Mouse (Mus musculus) layer of hippocampus, adult 2 months (tissue): ENCODE results near the gene Smco3. TPM values are rescaled to one million over a fixed set of nuclear protein-coding genes. Genes with fewer than 3 reads are reported as not detected.
A peak's percentile ranks its signal among the peaks of the same experiment; 100 is the strongest.
"Not testable (repeated sequence)": the region's sequence is repeated elsewhere in the genome, so short reads cannot be mapped to it uniquely, and the experiment has no call there.

Experiments used
- DNase-seq, 2 experiments: peaks; one replicate each; pipeline ENCODE4 v3.0.0; 2022; ENCODE audit warnings: low spot score in 2 of 2
- H3K27ac ChIP-seq: fragments of 200-600 bp; 2 replicates; pipeline ENCODE4 v1.8.1; 2022
- H3K4me3 ChIP-seq: fragments of 200-600 bp; 2 replicates; pipeline ENCODE4 v1.8.1; 2022; ENCODE audit warnings: mild to moderate bottlenecking
- CTCF ChIP-seq: fragments of 200-600 bp; conservative IDR thresholded peaks from 2 replicates; pipeline ENCODE4 v1.8.1; 2022; ENCODE audit warnings: antibody characterized with exemption, mild to moderate bottlenecking, moderate library complexity
- total RNA-seq, 2 experiments: library from RNA; stranded (reverse); gene quantifications; 2 replicates each; pipeline ENCODE4 v1.2.3; 2021

Gene Smco3
- total RNA-seq, 2 experiments from 2014 or later: 5.8 to 7.9 TPM

DNA sequence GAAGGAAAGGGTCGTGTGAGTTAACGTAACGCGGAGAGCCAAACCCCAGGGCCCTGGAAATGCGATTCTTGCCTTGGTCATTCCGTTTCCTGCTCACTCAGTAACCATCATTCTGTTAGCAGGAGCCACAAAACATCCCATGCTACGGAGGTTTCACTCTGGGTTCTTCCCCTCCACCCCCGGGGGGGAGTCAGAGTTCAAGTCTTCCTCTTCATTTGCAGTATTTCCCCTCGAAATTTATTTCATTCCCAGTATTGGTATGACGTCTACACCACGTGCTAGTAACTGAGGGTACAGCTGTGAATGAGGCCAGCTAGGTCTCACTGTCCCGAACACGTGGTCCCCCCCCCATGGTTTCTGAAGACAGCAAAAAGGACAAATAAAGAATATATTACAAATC, 25.6 kb downstream of the Smco3 start:
- peak overlapping the region; percentile 79 for H3K4me3 ChIP-seq

DNA sequence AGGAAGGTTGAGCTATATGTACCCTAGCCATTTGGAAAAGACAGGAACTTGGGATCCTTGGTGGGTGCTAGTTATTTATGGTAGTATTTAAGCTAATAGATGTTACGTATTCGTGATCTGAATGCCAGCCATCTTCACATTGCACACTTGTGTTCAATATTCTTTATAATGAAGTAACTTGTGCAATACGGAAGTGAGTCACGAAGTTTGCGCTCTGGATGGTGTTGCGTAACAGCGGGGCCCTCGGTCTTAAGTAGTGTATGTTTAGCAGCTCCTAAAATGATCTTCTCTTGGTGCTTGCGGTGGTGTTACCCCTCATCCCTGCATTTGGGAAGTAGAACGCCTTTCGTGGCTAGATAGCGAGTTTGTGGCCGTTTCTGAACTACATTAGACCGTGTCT, 26.2 kb downstream of the Smco3 start:
- H3K4me3 ChIP-seq: peak overlapping the region; percentile 79
- H3K27ac ChIP-seq: peak overlapping the region; percentile 89
- TF ChIP-seq CTCF: no peak
- DNase-seq: no peak

More for the DNA sequence above, 25.6 kb downstream of the Smco3 start:
- TF ChIP-seq CTCF: no peak
- peak overlapping the region; percentile 89; the same call in 1 of the 2 replicates for H3K27ac ChIP-seq
- no peak for DNase-seq

DNA sequence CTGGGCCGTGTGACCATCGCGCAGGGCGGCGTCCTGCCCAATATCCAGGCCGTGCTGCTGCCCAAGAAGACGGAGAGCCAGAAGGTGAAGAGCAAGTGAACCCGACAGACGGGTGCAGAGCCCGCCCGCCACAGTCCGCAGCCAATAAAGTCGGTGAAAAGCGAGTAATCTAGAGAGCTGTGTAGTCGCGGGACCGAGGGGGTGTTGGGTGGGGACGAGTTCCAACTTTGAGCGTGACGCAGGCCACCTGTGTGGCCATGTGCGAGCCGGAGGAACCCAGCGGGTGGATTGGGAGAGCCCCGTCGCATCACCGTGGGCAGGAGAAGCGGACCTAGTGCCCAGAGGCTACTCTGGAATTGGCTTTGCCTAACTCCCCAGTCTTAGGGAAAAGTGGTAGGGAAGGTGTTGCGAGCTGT, 26.6 kb downstream of the Smco3 start:
- H3K27ac ChIP-seq: peak overlapping the region; percentile 89

DNA sequence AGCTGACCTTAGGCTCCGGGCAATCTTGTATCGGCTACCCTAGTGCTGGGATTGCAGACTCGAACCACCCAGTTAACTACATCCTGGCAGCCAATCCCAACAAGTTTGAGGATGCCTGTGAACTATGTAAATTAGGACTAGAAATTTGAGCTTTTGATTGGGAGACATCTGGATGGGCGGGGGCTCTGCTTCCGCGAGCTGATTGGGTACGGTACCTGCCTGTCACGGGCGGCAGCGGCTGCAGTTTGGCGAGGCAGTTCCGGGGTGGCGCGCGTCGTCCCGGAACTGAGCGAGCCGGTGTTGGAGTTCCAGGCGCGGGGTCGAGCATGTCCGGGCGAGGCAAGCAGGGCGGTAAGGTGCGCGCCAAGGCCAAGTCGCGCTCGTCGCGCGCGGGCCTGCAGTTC, 27.2 kb downstream of the Smco3 start, which contains the start of gene H2afj:
Gene H2afj (plus strand): TSS at position 231 of the 404 bp plus-strand sequence.
- TF ChIP-seq CTCF: no peak
- H3K4me3 ChIP-seq: peak within 1 kb of the TSS; percentile 79
- H3K27ac ChIP-seq: peak within 1 kb of the TSS; percentile 89
- DNase-seq: peak; percentile 98 to 99

More for the DNA sequence above, 26.6 kb downstream of the Smco3 start:
- no peak for TF ChIP-seq CTCF
- peak overlapping the region; percentile 79 for H3K4me3 ChIP-seq
- DNase-seq: peak; percentile 53

DNA sequence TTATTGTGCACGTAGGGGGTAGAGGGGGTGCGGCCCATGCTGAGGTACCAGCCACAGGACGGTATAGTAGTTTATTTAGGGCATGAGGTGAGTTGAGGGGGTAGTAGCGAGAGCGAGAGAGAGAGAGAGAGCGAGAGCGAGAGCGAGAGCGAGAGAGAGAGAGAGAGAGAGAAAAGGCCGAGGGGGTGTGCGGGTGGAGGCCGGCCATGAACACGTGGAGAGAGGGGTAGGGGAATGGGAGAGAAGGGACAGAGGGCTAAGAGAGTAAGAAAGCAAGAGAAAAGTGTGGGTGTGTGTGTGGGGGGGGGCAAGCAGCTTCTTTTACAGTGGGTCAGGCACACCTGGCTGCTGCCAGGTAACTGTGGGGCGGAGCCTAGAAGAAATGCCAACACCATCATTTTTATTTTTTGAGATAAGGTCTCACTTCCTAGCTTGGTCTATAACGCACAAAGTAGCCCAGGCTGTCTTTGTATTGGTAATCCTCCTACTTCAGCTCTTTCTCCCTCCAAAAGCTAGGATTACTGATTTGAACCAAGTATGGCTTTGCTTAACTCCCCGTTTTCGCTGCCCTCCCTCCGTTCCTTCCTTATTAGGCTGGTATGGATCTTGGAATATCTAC, 27.7 kb downstream of the Smco3 start:
- Histone ChIP-seq H3K4me3 (peak overlapping the region; percentile 79), H3K27ac (peak overlapping the region; percentile 89)
- DNase-seq: no peak
- TF ChIP-seq CTCF: no peak

DNA sequence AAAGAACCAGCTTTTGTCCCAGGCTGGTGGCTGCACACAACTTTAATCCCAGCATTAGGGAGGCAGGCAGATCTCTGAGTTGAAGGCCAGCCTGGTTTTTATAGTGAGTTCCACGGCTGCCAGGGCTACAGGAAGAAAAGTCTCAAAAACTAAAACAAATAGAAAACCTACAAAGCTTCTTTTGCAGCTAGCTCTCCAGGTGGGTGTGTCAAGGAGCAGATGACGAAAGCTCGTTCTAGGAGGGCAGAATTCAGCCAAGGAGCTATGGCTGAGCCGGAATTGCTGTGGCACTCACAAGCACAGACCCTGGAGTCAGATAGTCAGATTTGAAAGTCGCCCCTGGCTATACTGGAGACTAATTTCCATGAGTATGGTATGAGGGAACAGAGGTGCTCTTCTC, 28.4 kb downstream of the Smco3 start:
- Histone ChIP-seq H3K4me3 (no peak overlapping the region), H3K27ac (no peak overlapping the region; the same call in 1 of the 2 replicates)
- TF ChIP-seq CTCF: no peak
- no peak for DNase-seq

DNA sequence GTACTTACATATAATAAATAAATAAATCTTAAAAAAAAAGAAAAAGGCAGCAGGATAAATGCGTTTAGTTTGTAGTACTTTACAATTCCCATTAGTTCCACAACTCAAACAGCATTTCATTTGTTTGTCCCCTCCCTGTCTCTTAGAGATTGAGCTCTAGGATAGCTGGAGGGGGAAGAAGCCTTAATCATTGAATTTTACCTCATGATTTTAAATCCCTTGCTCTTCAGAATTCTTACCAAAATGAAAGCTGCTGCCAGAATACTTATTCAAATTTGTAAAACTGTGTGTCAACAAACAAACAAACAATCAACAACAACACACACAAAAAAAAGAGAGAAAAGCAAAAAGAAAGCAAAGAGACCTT, 29.9 kb downstream of the Smco3 start:
- Histone ChIP-seq H3K4me3 (no peak overlapping the region), H3K27ac (peak overlapping the region; percentile 99; the same call in 1 of the 2 replicates)
- no peak for TF ChIP-seq CTCF
- no peak for DNase-seq

DNA sequence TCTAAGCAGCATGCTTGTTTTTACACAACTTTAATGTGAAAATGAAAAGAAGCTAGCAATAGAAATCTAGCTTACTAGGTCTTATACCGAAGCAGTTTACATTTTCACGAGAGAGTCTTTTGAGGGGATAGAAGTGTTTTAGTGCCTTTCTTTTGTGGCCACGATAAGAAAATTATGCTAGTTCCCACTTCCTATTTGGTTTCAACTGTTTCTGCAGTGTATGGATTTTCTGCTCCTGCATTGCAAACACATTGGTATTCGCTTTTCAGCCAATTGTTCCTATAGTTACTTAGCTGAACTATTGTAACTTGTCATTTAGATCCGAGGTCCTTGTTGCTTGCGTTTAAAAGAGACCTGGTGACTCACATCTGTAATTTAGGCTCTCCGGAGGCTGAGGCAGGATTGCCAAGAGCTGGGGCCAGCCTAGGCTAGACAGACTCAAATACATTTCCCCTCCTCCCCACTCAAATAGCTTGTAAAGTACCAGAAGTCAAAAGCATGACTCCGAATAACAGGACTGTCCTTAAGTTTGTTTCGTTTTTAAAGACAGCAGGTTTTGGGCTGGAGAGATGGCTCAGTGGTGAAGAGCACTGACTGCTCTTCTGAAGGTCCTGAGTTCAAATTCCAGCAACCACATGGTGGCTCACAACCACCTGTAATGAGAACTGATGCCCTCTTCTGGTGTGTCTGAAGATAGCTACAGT, 30.4 kb downstream of the Smco3 start:
- H3K4me3 ChIP-seq: peak overlapping the region; percentile 65
- H3K27ac ChIP-seq: peak overlapping the region; percentile 99
- TF ChIP-seq CTCF: peak; percentile 48
- DNase-seq: no peak

DNA sequence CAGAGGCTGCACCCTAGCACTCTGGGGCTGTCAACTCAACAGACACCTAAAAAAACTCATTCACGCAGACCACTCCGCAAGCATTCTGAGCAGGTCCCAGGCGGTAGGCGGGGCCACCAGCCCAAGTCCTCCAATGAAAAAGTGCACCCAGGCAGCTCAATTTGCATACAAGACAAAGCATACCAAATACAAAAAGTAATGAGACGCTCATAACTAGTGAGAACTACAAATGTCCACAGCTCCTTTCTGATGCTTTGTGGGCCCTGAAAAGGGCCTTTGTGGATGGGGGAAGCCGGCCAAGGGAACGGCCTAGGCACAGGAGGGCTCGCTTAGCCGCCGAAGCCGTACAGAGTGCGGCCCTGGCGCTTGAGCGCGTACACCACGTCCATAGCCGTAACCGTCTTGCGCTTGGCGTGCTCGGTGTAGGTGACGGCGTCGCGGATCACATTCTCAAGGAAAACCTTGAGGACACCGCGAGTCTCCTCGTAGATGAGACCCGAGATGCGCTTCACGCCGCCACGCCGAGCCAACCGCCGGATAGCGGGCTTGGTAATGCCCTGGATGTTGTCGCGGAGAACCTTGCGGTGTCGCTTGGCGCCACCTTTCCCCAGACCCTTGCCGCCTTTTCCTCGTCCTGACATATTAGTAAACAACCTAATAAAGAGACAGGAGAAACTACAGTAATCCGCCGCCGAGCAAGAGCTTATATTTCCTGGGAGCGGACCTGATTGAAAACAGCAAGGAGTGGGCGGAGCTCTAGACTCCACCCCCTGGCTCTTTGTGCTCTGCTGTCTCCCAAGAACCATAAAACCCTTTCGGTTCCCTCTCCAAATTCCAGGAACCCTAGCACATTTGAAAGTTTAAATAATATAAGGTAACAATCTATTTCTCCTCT, 31.3 kb downstream of the Smco3 start, which contains the start of gene Hist4h4:
Gene Hist4h4 (minus strand): TSS at position 677 of the 895 bp plus-strand sequence.
- no peak for TF ChIP-seq CTCF
- peak within 1 kb of the TSS; percentile 65 for H3K4me3 ChIP-seq
- DNase-seq: peak; percentile 96 to 99
- H3K27ac ChIP-seq: peak within 1 kb of the TSS; percentile 99

DNA sequence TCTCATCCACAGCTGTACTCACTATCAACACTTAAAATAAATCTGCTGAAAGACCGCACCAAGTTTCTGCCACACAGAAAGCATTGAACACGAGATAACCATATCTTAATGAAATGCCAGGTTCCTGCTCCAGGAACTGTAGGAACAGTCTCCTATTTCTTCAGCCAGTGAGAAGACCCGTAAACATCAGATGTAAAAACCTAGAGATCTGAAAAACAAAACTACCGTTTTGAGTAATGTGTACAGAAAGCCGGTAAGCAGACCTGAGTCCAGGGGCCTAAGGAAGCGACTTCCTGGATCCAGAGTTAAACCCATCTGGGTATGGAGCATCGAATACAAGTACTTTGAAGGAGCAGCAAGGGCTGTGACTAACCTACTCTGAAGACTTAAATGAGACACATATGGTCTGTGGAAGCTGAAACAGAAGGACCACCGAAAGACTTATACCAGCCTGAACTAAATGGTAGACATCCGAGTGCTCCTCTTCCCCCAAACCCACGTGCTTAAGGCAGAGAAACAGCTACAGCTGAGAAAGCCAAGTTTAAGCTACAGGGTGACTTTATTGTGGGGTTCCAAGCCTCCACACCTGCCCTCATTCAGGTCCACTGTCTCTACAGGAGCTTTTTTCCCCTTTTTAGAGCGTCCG, 32.0 kb downstream of the Smco3 start:
- DNase-seq: no peak
- H3K4me3 ChIP-seq: peak overlapping the region; percentile 65
- TF ChIP-seq CTCF: no peak
- peak overlapping the region; percentile 99 for H3K27ac ChIP-seq

DNA sequence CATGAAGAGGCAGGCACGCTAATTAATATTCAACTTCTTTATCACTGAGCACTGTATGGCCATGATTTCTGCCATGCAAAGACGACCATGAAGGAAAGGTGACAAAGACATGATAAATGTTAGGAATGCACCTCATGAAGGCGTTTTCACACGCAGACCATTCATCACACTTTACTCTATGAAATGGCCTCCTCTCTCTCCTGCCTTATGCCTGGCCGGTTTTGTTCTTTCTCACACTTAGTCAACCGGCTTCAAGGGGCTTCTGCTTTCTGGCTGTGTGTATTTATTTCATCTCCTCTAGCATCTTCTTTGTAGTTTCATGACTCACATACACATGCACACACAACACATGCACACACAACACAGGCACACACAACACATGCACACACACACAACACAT, 34.0 kb downstream of the Smco3 start:
- no peak overlapping the region for H3K27ac ChIP-seq
- no peak for TF ChIP-seq CTCF

DNA sequence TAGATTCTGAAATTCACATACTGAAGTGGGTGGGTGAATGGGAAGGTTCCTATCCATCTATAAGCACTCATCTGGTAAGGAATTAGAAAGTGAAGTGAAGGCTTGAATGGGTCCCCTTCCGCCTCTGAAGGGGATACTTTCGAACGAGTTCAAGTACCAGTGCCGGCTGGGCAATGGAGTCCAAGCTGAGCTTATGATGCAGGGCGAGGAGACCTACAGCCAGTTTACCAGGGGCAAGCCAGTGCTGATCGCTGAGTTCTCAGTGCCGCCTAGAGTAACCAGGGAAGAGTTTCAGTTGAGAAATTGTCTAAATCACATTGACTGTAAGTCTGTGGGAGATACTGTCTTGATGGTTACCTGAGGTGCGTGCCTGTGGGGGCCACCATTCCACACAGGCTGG, 34.5 kb downstream of the Smco3 start:
- no peak for DNase-seq
- TF ChIP-seq CTCF: no peak
- H3K4me3 ChIP-seq: no peak overlapping the region
- H3K27ac ChIP-seq: no peak overlapping the region

More for the DNA sequence above, 34.0 kb downstream of the Smco3 start:
- DNase-seq: no peak
- H3K4me3 ChIP-seq: no peak overlapping the region

DNA sequence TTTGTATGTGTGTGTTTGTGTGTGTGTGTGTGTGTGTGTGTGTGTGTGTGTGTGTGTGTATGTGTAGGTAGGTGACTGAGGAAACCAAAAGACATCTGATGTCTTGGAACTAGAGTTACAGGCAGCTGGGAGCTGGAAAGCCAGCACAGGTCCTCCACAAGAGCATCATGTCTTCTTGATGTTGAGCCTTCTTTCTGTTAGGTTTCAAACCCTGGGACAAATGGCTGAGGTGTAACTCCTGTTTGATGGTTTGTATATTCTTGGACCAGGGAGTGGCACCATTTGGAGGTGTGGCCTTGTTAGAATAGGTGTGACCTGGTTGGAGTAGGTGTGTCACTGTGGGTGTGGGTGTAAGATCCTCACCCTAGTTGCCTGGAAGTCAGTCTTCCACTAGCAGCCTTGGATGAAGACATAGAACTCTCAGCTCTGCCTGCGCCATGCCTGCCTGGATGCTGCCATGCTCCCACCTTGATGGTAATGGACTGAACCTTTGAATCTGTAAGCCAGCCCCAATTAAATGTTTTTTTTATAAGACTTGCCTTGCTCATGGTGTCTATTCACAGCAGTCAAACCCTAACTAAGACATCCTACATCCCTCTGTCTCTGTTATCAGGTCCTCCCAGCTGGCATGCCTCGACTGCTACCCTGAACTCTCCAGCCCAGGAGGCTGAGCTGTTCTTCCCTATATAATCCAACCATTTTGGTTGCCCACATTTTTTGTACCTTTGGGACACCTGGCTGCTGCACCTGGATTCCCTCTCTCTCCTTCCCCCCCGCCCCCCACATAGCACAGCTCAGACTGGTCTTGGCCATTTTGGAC, 37.2 kb downstream of the Smco3 start:
- not testable (repeated sequence) for H3K4me3 ChIP-seq, DNase-seq, H3K27ac ChIP-seq
